Mouse (Mus musculus): ENCODE results near the gene Map4k5. TPM values are rescaled to one million over a fixed set of nuclear protein-coding genes. Genes with fewer than 3 reads are reported as not detected.

Gene Map4k5
- polyA plus RNA-seq, 1 experiment = 6.7 TPM

- TF ChIP-seq CTCF (IDR thresholded peaks at IDR 0.05; ENCODE audit: extremely low read depth, insufficient read depth, insufficient read length, insufficient replicate concordance) = no peak
- no peak for TF ChIP-seq POLR2A (IDR thresholded peaks at IDR 0.05; ENCODE audit: low read depth, low read length)
- H3K27me3 ChIP-seq (ENCODE audit: control insufficient read depth, insufficient read depth, low read length) = no peaks in the 10 kb centered on the region
- H3K27ac ChIP-seq (ENCODE audit: insufficient read depth, low read length) = no peak overlapping the region
- no peak for DNase-seq (ENCODE audit: low read depth in 1 of 2, low spot score in 2 of 2)
- H3K4me1 ChIP-seq (ENCODE audit: control insufficient read depth, insufficient read depth, insufficient read length) = peaks cover 4% of the 10 kb centered on the region; the same call in 1 of the 2 replicates
- no peaks in the 10 kb centered on the region for H3K36me3 ChIP-seq (ENCODE audit: control insufficient read depth, insufficient read depth, low read length)
- H3K4me3 ChIP-seq (ENCODE audit: extremely low read depth, insufficient read depth, insufficient read length) = no peak overlapping the region
- 84% methylated on average over 6 of the region's 6 CpGs for WGBS
Measured at GRCm38 (mm10) chr12:69879739-69880138, 13.3 kb downstream of the Map4k5 start.

- TF ChIP-seq POLR2A (IDR thresholded peaks at IDR 0.05; ENCODE audit: low read depth, low read length) = no peak
- no peak for TF ChIP-seq CTCF (IDR thresholded peaks at IDR 0.05; ENCODE audit: extremely low read depth, insufficient read depth, insufficient read length, insufficient replicate concordance)
- no peak overlapping the region for H3K4me3 ChIP-seq (ENCODE audit: extremely low read depth, insufficient read depth, insufficient read length)
- no peaks in the 10 kb centered on the region for H3K36me3 ChIP-seq (ENCODE audit: control insufficient read depth, insufficient read depth, low read length)
- no peak overlapping the region for H3K27ac ChIP-seq (ENCODE audit: insufficient read depth, low read length)
- H3K4me1 ChIP-seq (ENCODE audit: control insufficient read depth, insufficient read depth, insufficient read length) = peaks cover 4% of the 10 kb centered on the region; the same call in 1 of the 2 replicates
- DNase-seq (ENCODE audit: low read depth in 1 of 2, low spot score in 2 of 2) = no peak
- 93% methylated on average over 4 of the region's 4 CpGs for WGBS
- no peaks in the 10 kb centered on the region for H3K27me3 ChIP-seq (ENCODE audit: control insufficient read depth, insufficient read depth, low read length)
Measured at GRCm38 (mm10) chr12:69879172-69879665, 13.8 kb downstream of the Map4k5 start.

DNA sequence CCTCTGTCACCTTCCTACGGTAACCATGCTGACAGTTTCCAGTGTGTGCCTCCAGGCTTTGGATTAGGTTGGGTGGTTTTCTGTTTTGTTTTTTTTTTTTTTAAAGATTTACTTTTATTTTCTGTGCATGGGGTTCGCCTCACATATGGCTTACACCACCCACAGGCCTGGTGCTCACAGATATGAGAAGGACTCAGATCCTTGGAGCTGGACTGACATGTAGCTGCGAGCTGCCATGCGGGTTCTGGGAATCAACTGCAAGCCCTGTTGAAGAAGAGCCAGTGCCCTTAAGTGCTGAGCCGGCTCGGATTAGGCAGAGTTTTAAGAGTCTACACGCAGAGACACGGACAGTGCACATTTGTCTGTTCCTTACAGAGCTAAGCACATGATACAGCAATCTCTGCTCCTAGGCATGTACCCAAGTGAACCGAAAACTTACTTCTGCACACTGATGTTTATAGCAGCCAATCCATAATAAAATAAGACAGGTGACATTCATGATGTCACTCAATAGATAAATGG is 15.1 kb downstream of the Map4k5 start:
- H3K27me3 ChIP-seq (ENCODE audit: control insufficient read depth, insufficient read depth, low read length) = no peaks in the 10 kb centered on the region
- H3K4me1 ChIP-seq (ENCODE audit: control insufficient read depth, insufficient read depth, insufficient read length) = peaks cover 4% of the 10 kb centered on the region; the same call in 1 of the 2 replicates
- H3K36me3 ChIP-seq (ENCODE audit: control insufficient read depth, insufficient read depth, low read length) = no peaks in the 10 kb centered on the region
- H3K4me3 ChIP-seq (ENCODE audit: extremely low read depth, insufficient read depth, insufficient read length) = no peak overlapping the region
- no peak for TF ChIP-seq POLR2A (IDR thresholded peaks at IDR 0.05; ENCODE audit: low read depth, low read length)
- TF ChIP-seq CTCF (IDR thresholded peaks at IDR 0.05; ENCODE audit: extremely low read depth, insufficient read depth, insufficient read length, insufficient replicate concordance) = no peak
- no peak overlapping the region for H3K27ac ChIP-seq (ENCODE audit: insufficient read depth, low read length)
- no peak for DNase-seq (ENCODE audit: low read depth in 1 of 2, low spot score in 2 of 2)
- WGBS = 89% methylated on average over 9 of the region's 9 CpGs

GRCm38 (mm10) chr12:69871632-69872031 is 21.4 kb downstream of the Map4k5 start:
- no peak for DNase-seq (ENCODE audit: low read depth in 1 of 2, low spot score in 2 of 2)
- no peak for TF ChIP-seq POLR2A (IDR thresholded peaks at IDR 0.05; ENCODE audit: low read depth, low read length)
- H3K36me3 ChIP-seq (ENCODE audit: control insufficient read depth, insufficient read depth, low read length) = peaks cover 1% of the 10 kb centered on the region; the same call in 1 of the 2 replicates
- 80% methylated on average over 5 of the region's 5 CpGs for WGBS
- H3K4me1 ChIP-seq (ENCODE audit: control insufficient read depth, insufficient read depth, insufficient read length) = peaks cover 12% of the 10 kb centered on the region; the same call in 1 of the 2 replicates
- no peaks in the 10 kb centered on the region for H3K27me3 ChIP-seq (ENCODE audit: control insufficient read depth, insufficient read depth, low read length)
- no peak overlapping the region for H3K27ac ChIP-seq (ENCODE audit: insufficient read depth, low read length)
- H3K4me3 ChIP-seq (ENCODE audit: extremely low read depth, insufficient read depth, insufficient read length) = no peak overlapping the region

GRCm38 (mm10) chr12:69867338-69867737 is 25.7 kb downstream of the Map4k5 start:
- Histone ChIP-seq H3K27me3 (ENCODE audit: control insufficient read depth, insufficient read depth, low read length) (no peaks in the 10 kb centered on the region), H3K27ac (ENCODE audit: insufficient read depth, low read length) (no peak overlapping the region), H3K36me3 (ENCODE audit: control insufficient read depth, insufficient read depth, low read length) (peaks cover 3% of the 10 kb centered on the region; the same call in 1 of the 2 replicates), H3K4me1 (ENCODE audit: control insufficient read depth, insufficient read depth, insufficient read length) (peaks cover 21% of the 10 kb centered on the region), H3K4me3 (ENCODE audit: extremely low read depth, insufficient read depth, insufficient read length) (no peak overlapping the region)
- WGBS = 16% methylated on average over 5 of the region's 5 CpGs
- DNase-seq (ENCODE audit: low read depth in 1 of 2, low spot score in 2 of 2) = no peak
- TF ChIP-seq POLR2A (IDR thresholded peaks at IDR 0.05; ENCODE audit: low read depth, low read length) = no peak
- TF ChIP-seq CTCF (IDR thresholded peaks at IDR 0.05; ENCODE audit: extremely low read depth, insufficient read depth, insufficient read length, insufficient replicate concordance) = no peak

DNA sequence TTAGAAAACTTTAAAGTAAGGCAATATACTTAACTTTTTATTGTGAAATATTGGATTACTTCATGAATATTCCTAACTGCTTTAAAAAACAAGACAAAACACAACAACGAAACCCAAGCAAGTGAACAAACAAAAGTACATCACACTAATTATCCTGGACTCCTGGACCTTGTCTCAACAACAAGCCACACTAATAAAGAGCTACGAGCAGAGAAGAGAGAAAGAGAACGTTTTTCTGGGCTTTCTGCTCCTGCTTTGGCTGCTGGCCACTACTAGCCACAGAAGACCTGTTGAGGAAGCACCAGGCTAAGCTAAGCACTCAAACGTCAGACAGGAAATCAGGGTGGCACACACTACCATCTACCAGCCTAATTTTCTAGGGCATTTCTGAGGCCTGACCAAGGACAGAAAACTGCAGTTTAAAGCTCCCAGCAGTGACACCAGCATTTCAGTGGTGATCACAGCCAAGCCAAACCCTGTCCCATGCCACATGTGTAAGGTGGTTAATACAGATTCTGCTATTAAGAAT is 28.8 kb downstream of the Map4k5 start:
- H3K4me3 ChIP-seq (ENCODE audit: extremely low read depth, insufficient read depth, insufficient read length) = no peak overlapping the region
- H3K27ac ChIP-seq (ENCODE audit: insufficient read depth, low read length) = peak overlapping the region; percentile 23
- peaks cover 20% of the 10 kb centered on the region for H3K4me1 ChIP-seq (ENCODE audit: control insufficient read depth, insufficient read depth, insufficient read length)
- no peaks in the 10 kb centered on the region for H3K27me3 ChIP-seq (ENCODE audit: control insufficient read depth, insufficient read depth, low read length)
- H3K36me3 ChIP-seq (ENCODE audit: control insufficient read depth, insufficient read depth, low read length) = peaks cover 3% of the 10 kb centered on the region; the same call in 1 of the 2 replicates
- no peak for TF ChIP-seq CTCF (IDR thresholded peaks at IDR 0.05; ENCODE audit: extremely low read depth, insufficient read depth, insufficient read length, insufficient replicate concordance)
- TF ChIP-seq POLR2A (IDR thresholded peaks at IDR 0.05; ENCODE audit: low read depth, low read length) = no peak
- DNase-seq (ENCODE audit: low read depth in 1 of 2, low spot score in 2 of 2) = no peak
- whole genome bisulfite sequencing = 15% methylated on average over 4 of the region's 4 CpGs

GRCm38 (mm10) chr12:69863505-69863904 is 29.5 kb downstream of the Map4k5 start:
- H3K27ac ChIP-seq (ENCODE audit: insufficient read depth, low read length) = peak overlapping the region; percentile 74
- WGBS = 4% methylated on average over 5 of the region's 5 CpGs
- peak; percentile 62 to 76 for DNase-seq (ENCODE audit: low read depth in 1 of 2, low spot score in 2 of 2)

More at GRCm38 (mm10) chr12:69863505-69863904, 29.5 kb downstream of the Map4k5 start:
- Histone ChIP-seq H3K4me3 (ENCODE audit: extremely low read depth, insufficient read depth, insufficient read length) (no peak overlapping the region), H3K4me1 (ENCODE audit: control insufficient read depth, insufficient read depth, insufficient read length) (peaks cover 20% of the 10 kb centered on the region), H3K27me3 (ENCODE audit: control insufficient read depth, insufficient read depth, low read length) (no peaks in the 10 kb centered on the region), H3K36me3 (ENCODE audit: control insufficient read depth, insufficient read depth, low read length) (peaks cover 2% of the 10 kb centered on the region; the same call in 1 of the 2 replicates)
- TF ChIP-seq CTCF (IDR thresholded peaks at IDR 0.05; ENCODE audit: extremely low read depth, insufficient read depth, insufficient read length, insufficient replicate concordance) = no peak
- TF ChIP-seq POLR2A (IDR thresholded peaks at IDR 0.05; ENCODE audit: low read depth, low read length) = no peak

Data from spleen, adult 2 months (tissue).